Mouse (Mus musculus) kidney, adult 2 months (tissue): ENCODE measurements around the gene Olfr1124.

ENCODE experiments used
- CTCF ChIP-seq: fragments of 200-500 bp; conservative IDR thresholded peaks from 2 replicates; pipeline ENCODE4 v1.5.1; 2011; ENCODE audit warnings: low read depth, mild to moderate bottlenecking, control low read depth, low read length, moderate library complexity, mixed read lengths; ENCODE audit not compliant: insufficient read depth, insufficient read length
- POLR2A ChIP-seq: fragments of 200-500 bp; IDR thresholded peaks from one replicate; pipeline ENCODE4 v1.6.1; 2011; ENCODE audit warnings: low read depth, low read length, control low read depth

GRCm38 (mm10) chr2:87461769-87462168, 31.7 kb downstream of the Olfr1124 start:
- no peak for TF ChIP-seq CTCF
- no peak for TF ChIP-seq POLR2A
